Mouse (Mus musculus): ENCODE results near the gene March5.
"Not testable (repeated sequence)": the region's sequence is repeated elsewhere in the genome, so short reads cannot be mapped to it uniquely, and the experiment has no call there.

Gene March5

GRCm38 (mm10) chr19:37209467-37210128 lies 2.3 kb downstream of the March5 start:
- DNase-seq: no peak

DNA sequence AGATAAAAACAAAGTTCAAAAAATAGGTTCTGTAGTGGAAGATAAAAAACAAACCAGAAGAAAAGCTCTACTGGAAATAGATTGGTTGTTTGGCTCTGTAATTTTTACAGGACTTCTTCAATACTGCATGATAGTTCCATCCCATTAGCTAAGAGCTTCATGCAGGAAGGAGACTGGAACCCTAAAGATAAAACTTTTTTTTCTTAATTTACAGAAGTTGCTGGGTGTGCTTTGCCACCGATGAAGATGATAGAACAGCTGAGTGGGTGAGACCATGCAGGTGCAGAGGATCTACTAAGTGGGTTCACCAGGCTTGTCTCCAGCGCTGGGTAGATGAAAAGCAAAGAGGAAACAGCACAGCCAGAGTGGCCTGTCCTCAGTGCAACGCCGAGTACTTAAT lies 3.1 kb downstream of the March5 start:
- DNase-seq: no peak

- no peak for DNase-seq
Measured at GRCm38 (mm10) chr19:37211416-37211815, 4.1 kb downstream of the March5 start.

DNA sequence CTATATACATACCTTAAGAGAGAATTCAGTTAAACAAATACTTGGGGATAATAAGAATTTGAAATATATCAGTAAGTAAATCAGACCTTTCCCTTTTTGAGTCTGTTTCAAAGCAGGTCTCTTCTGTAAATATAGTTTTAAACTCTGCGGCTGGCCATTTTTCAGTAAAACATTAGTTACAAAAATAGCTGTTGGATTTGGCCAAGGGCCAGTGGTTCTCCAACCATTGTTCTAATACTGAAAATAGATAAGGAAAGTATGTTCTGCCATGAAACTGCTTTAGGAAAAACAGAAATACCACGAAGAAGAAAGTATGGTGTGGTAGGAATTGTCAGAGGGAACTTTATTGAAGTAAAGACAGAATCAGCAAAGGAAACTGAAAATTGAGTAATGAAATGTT lies 7.4 kb downstream of the March5 start:
- no peak for DNase-seq

DNA sequence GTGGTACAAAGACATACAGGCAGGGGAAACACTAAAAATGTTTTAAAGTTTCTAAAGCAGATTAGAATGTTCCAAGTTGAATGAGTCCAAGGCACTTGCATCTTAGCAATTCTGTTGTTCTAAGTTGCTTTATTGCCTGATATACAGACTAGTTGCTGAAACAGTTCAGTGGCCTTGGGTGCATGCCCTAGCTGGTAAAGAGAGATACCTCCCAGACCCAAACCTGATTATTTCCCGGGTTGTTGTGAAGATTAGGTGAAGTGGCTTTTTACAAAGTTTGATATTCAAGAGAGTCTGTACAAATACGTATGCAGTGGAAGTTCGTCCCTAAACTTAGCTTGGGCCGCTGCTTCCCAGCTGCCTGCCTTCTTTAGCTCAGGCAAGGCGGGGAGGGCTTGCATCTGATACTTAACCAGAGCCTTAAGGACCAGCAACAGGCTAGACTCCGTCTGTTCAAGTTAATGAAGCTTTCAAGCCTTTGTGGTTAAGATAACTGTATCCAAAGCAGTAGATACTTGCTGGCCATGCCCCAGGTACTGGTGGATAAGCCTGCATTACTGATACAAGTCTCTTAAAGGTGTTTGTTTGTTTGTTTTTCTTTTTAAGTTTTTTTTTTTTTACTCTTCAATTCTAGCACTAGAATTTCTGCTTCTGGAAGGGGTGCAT lies 18.0 kb downstream of the March5 start:
- DNase-seq: no peak

DNA sequence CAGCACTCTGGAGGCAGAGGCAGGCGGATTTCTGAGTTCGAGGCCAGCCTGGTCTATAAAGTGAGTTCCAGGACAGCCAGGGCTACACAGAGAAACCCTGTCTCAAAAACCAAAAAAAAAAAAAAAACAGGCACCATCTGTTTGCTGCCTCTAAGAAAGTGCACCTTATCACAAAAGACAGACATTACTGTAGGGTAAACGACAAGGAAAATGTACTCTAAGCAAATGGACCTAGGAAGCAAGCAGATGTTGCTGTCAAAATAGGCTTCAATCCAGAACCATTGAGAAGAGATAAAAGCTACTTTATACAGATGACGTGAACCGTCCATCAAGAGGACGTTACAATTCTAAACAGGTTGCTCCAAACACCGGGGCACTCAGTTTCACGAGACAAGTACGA lies 25.3 kb downstream of the March5 start:
- not testable (repeated sequence) for DNase-seq

DNA sequence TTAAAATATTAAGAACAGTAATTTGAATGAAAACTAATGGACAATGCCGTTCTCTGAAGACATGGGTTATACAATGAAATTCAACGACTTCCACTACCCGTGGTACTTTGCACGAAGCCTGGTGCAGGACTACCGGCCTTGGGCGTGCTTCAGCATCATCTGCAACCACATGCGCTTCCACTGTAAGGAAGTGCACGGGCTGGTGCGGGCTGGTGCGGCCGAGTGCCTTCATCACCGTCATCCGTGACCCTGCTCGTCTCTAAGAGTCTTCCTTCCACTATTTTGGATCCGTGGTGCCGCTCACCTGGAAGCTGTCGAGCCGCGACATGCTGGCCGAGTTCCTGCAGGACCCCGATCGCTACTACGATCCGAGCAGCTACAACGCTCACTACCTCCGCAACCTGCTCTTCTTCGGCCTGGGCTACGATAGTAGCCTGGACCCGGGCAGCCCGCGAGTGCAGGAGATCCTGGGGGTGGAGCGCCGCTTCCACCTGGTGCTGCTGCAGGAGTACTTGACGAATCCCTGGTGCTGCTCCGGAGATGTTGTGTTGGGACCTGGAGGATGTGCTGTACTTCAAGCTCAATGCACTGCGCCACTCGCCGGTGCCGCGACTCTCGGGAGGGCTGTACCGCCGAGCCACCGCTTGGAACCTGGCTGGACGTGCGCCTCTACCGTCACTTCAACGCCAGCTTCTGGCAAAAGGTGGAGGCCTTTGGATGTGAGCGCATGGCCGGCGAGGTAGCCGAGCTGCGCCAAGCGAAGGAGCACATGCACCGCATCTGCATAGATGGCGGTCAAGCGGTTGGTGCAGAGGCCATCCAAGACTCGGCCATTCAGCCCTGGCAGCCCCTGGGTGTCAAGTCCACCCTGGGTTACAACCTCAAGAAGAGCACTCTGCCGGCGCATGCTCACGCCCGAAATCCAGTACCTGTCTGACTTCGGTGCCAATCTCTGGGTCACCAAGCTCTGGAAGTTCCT lies 26.5 kb downstream of the March5 start:
- DNase-seq: no peak

- DNase-seq: no peak
Measured at GRCm38 (mm10) chr19:37235818-37236217, 28.5 kb downstream of the March5 start.

DNA sequence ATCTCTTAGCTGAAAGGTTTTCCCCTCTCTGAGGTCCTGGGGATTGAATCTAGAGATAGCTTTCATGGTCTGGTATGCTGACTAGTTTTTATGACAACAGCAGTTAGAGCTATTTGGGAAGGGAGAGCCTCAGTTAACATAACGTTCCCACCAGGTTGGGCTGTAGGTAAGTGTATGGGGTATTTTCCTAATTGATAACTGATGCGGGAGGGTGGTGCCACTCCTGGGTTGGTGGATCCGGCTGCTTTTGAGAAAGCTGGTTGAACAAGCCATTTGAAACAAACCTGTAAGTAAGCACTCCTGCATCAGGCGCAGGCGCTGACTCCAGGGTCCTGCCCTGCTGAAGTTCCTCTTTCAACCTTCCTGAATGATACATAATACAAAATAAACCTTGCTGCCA lies 30.0 kb downstream of the March5 start:
- no peak for DNase-seq

DNA sequence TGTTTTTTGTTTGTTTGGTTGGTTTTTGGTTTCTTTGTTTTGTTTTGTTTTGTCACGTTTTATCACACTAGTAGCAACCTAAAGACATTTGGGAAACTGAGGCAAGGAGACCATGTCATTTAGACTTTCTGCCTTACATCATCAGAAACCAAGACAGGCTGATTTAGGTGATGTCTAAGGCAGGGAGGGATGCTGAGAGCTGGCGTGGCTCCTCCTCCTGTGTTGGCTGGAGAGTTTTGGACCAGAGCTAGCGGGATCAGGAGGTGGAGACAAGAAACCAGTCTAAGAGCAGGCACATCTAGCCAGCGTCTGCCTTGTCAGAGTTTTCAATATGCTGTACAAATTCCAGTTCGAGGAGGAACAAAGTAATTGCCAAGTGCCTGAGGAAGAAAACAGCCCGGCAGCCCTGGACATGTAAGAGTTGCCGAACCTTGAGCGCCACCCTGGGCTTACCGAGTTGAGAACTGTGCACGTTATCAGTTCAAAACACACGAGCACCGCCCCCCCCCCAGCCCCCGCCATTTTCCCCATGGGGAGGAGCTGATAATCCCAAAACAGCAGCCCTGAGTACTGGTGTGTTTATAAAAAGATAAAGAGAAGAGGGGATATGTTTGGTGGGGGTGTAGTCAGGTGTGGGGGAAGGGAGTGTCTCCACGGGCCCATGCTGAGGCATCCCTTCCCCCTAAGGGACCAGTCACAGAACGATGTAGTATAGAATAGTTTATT lies 30.5 kb downstream of the March5 start:
- no peak for DNase-seq

DNA sequence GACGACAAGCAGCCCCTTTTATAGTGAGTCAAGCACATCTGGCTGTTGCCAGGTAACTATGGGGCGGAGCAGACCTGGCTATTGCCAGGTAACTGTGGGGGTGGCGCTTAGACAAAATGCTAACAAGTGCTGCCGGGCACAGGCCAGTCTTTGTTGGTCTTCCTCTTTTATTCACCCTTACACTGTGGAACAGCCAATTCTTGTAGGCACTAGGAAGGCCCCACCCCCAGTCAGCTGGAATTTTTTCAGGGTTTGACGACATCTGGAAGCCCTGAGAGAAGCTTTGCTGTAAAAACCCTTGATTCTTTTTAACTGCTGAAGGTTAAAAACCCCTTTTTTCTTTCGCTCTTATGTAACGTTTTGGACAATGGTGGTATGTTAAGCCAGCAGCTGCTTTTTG lies 31.3 kb downstream of the March5 start:
- DNase-seq: no peak

DNA sequence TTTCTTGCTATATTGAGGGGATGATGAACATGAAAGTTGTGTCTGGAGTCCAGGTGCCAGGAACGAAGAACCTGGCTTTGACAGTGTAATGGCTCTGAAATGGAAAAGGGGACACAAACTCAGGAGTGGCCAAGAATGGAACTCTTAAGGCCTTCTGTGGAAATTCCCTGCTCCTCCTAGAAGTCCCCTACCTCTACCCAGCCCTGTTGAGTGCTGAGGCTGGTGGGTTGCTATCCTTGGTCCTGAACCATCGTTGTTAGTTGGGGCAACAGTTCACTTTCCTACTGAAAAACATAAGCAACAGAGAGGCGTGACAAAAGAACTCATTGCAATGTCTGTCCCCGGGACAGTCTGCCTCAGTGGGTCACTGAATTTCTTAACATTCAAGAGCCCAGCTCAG lies 31.8 kb downstream of the March5 start:
- peak; percentile 49 for DNase-seq

GRCm38 (mm10) chr19:37241201-37241600 lies 33.9 kb downstream of the March5 start:
- no peak for DNase-seq

GRCm38 (mm10) chr19:37242707-37243106 lies 35.4 kb downstream of the March5 start:
- DNase-seq: no peak

GRCm38 (mm10) chr19:37246859-37247258 lies 39.5 kb downstream of the March5 start:
- DNase-seq: no peak

DNA sequence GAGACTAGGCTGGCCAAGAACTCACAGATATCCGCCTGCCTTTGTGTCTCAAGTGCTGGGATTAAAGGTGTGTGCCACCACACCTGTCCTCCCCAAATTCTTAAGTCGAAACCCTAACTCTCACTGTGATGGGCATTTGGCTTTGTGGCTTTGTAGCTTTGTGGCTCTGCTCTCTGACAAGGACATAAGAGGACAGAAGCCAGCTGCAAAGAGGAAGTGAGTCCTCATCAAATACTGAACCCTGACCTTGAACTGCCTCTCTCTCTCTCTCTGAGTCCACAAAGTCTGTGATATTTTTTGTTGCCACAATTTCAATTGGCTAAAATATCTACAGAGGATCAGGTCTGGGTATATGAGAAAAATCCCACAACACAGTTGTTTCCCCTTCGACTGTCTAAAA lies 40.9 kb downstream of the March5 start:
- DNase-seq: no peak

DNA sequence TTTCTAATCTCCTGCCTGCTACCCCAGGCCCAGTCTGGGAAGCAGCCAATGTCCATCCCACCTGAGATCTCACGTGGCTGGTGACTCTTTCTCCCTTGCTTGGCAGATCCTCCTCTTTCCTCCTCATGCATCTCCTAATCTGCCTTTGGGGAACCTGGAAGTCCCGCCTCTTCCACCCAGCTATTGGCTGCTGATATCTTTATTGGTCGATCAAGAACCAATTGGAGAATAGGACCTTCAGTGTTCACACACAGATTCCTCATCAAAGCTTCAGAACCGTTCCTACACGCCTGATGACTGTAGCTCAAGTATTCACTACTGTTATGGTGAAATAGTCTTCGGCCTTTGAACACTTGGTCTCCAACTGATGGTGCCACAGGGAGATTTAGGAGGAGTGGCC lies 44.8 kb downstream of the March5 start:
- no peak for DNase-seq

DNA sequence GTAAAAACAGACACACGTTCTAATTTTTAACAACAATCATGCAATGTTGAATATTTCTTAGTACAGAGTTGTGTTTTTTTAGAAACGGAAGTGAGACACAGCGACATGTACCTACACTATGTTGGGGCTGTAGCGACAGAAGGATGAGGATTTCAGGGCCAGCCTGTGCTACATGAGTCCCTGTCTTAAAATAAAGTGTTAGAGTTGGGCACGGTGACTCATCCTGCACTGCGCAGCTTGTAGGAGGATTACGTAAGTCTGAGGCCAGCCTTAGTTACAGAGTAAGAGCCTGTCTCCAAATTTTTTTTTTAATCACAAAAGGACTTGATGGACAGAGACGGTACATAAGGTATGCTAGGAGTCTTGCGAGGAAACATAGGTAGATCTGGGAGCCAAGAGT lies 48.0 kb downstream of the March5 start:
- no peak for DNase-seq

DNA sequence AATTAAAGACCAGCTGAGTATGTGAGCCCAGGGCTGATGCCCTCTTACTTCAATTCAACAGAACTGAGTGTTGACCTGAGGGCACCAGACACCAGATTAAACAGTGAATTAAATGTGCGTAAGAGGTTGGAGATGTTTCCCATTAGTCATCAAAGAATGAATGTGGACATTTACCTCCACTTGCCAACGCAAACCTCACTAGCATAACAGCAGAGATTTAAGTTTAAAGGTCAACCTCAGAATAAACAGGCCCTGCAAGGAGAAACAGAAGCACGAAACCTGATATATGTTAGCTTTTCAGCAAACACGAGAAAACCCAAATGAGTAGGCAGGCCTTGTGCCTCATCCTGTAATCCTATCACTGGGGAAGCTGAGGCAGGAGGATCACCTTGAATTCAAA lies 55.0 kb downstream of the March5 start:
- DNase-seq: peak; percentile 49

GRCm38 (mm10) chr19:37263566-37263942 lies 56.2 kb downstream of the March5 start:
- no peak for DNase-seq

- DNase-seq: peak; percentile 95
Measured at GRCm38 (mm10) chr19:37263943-37264897, 56.9 kb downstream of the March5 start.

Data from kidney, adult 9 months (tissue).